Mouse (Mus musculus) olfactory bulb, adult 2 months (tissue): Measurements from ENCODE around the gene Gpc1.

ENCODE experiments used
- CTCF ChIP-seq: fragments of 200-500 bp; IDR thresholded peaks from 2 replicates; pipeline ENCODE4 v1.5.1; 2012; ENCODE audit warnings: low read depth, mild to moderate bottlenecking, low read length, moderate library complexity; ENCODE audit not compliant: insufficient read depth
- POLR2A ChIP-seq: fragments of 200-500 bp; IDR thresholded peaks from 2 replicates; pipeline ENCODE4 v1.6.1; 2012; ENCODE audit warnings: mild to moderate bottlenecking, low read depth, low read length, moderate library complexity; ENCODE audit not compliant: insufficient read depth

GRCm38 (mm10) chr1:92803376-92803775 is 28.1 kb upstream of the Gpc1 start:
- TF ChIP-seq CTCF (no peak), POLR2A (no peak)
